Mouse (Mus musculus): ENCODE results near the gene Grip2.

DNA sequence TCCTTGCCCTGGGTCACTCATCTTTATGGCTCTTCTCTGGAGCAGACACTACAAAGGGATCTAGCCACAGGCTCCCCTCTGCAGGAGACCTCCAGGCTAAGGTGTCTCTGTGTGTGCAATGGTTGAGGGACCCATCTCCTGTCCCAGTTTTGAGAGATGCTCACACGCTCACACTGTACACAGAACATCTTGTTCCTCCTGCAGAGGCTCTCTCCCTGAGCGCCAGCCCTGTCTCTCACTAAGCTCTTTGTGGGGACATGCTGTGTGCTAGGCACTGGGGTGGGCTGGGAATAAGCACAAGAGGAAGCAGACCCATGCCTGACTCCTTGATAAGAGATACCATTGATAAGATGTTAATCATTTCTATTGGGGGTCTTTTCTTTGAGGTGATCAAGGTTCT is 109.0 kb downstream of the Grip2 start:
- no peak for TF ChIP-seq CTCF (IDR thresholded peaks at IDR 0.05; ENCODE audit: control insufficient read depth, insufficient read depth, low read length)
- no peak for TF ChIP-seq POLR2A (IDR thresholded peaks at IDR 0.05; ENCODE audit: borderline replicate concordance, control insufficient read depth, low read depth, low read length)

Measured in bone marrow, adult 2 months (tissue).